Mouse (Mus musculus): ENCODE data around the gene Nyap1.

Gene Nyap1

DNA sequence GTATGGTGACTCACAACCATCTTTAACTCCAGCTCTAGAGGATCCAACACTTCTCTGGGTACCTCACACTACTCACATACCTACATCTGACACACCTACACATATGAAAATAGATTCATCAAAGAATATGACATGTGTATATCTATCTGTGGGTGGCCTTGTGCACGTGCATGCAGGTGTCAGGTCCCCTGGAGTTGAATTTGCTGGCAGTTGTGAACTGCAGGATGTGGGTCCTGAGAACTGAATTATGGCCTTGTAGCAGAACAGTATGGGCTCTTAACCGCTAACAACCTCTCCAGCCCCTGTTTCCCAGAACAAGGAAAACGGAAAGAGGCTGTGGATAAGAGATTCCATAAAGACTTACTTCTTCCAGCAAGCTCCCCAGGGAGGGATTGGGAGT lies 42.3 kb downstream of the Nyap1 start:
- in situ Hi-C loops (cut with MboI), result no loop called here

- in situ Hi-C loops (cut with MboI), result no loop called here
Observed at GRCm38 (mm10) chr5:137695930-137696329, 45.5 kb downstream of the Nyap1 start.

DNA sequence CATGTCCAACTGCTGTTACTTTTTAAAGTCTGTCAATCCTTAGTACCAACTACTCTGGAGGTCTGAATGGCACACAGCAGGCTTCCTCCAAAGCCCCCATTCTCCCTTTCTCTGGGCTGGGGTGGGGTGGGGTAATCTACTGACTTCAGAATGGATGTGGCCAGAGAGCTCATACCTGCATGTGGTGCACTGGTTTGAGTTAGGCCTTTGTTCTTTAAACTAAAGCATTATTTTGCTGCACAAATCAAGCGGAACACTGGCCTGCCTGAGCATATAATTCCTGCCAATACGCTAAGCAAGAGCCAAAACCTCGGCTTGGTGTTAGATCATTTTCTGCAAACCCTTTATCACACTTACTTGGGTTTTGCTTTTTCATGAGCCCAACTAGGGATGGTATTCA lies 46.6 kb downstream of the Nyap1 start:
- in situ Hi-C loops (cut with MboI), result no loop called here

DNA sequence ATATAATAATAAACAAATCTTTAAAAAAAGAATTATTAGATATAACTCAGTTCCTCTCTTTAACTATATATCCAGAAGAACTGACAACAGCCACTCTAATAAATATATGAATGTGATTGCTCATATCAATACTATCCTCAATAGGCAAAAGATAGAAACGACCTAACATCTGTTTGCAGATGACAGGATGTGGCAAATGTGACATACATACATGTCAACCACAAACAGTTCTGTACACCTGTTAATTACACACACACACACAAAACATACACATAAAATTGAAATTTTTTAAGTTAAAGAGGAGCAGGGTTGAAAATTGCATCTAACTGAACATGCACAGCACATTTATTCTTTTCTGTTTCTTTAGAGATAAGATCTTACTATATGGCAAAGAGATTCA lies 49.5 kb downstream of the Nyap1 start:
- in situ Hi-C loops (cut with MboI), result no loop called here

DNA sequence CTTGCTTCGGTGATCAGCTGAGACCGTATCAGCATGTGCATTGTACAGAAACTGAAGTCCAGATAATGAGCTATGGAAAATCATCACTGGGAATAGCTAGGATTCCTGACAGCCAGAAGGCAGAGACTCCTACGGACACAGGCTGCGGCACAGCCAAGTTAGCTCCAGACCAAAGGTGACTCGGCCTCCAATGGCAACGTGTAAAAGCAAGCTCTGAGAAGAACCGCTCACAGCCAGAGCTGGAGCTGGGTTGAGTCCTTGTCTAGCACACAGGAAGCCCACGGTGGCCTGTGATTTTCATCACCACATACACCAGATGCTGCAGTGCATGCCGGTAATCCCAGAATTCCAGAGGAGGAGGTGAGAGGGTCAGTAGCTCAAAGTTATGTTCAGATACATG lies 50.9 kb downstream of the Nyap1 start:
- in situ Hi-C loops (cut with MboI), result no loop called here

DNA sequence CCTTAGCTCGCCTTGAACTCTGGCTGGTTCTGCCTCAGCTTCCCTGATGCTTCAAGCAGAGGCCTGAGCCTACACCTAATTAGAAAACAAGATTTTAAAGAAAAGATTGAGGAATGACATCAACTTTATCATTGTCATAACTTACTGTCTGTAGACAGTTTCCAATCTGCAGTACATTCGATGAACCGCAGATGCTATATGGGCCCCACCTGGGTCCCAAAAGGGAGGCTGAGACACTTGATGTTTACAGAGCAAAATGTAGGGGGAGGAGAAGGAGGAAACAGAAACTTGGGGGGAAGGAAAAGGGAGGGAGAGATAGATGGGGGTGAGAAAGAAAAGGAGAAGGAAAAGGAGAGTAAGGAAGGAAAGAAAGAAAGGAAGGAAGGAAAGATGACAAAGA lies 51.4 kb downstream of the Nyap1 start:
- in situ Hi-C loops (cut with MboI), result no loop called here

- in situ Hi-C loops (cut with MboI), result no loop called here
Observed at GRCm38 (mm10) chr5:137686127-137686790, 55.1 kb downstream of the Nyap1 start.

GRCm38 (mm10) chr5:137685653-137686052 lies 55.8 kb downstream of the Nyap1 start:
- in situ Hi-C loops (cut with MboI), result no loop called here

- in situ Hi-C loops (cut with MboI), result no loop called here
Observed at GRCm38 (mm10) chr5:137684294-137685123, 56.9 kb downstream of the Nyap1 start, which contains the start of gene Agfg2. TSS of gene Agfg2 (minus strand) at chr5:137684726.

GRCm38 (mm10) chr5:137683388-137684293 lies 57.8 kb downstream of the Nyap1 start:
- in situ Hi-C loops (cut with MboI), result no loop called here

- in situ Hi-C loops (cut with MboI), result no loop called here
Observed at GRCm38 (mm10) chr5:137682526-137682925, 58.9 kb downstream of the Nyap1 start.
